Mouse (Mus musculus) megakaryocyte-erythroid progenitor cell, adult 5-6 weeks (primary cell): Measurements from ENCODE around the gene Mrpl9. TPM values are rescaled to one million over a fixed set of nuclear protein-coding genes. Genes with fewer than 3 reads are reported as not detected.

Experiments used
- ATAC-seq: replicated peaks from 2 replicates; pipeline ENCODE4 v1.8.0; 2016; ENCODE audit warnings: mild to moderate bottlenecking, inconsistent platforms; ENCODE audit not compliant: severe bottlenecking, poor library complexity, low FRiP score, low TSS enrichment
- total RNA-seq, 2 experiments: library from RNA; stranded (forward) in 1 of 2; stranded (reverse) in 1 of 2; fragments of 200-1000, 215-1000 nt in 1 of 2; fragments of >200 nt in 1 of 2; fragmentation: Nextera tagmentation in 1 of 2; gene quantifications; 2 replicates each; pipeline ENCODE4 v1.2.3; 2014 to 2017

Gene Mrpl9
- total RNA-seq, 2 experiments from 2014 or later, result 62.5 to 92.4 TPM

GRCm38 (mm10) chr3:94459834-94460233 lies 16.7 kb downstream of the Mrpl9 start:
- no peak for ATAC-seq

GRCm38 (mm10) chr3:94463926-94464578 lies 20.9 kb downstream of the Mrpl9 start:
- ATAC-seq, result no peak

DNA sequence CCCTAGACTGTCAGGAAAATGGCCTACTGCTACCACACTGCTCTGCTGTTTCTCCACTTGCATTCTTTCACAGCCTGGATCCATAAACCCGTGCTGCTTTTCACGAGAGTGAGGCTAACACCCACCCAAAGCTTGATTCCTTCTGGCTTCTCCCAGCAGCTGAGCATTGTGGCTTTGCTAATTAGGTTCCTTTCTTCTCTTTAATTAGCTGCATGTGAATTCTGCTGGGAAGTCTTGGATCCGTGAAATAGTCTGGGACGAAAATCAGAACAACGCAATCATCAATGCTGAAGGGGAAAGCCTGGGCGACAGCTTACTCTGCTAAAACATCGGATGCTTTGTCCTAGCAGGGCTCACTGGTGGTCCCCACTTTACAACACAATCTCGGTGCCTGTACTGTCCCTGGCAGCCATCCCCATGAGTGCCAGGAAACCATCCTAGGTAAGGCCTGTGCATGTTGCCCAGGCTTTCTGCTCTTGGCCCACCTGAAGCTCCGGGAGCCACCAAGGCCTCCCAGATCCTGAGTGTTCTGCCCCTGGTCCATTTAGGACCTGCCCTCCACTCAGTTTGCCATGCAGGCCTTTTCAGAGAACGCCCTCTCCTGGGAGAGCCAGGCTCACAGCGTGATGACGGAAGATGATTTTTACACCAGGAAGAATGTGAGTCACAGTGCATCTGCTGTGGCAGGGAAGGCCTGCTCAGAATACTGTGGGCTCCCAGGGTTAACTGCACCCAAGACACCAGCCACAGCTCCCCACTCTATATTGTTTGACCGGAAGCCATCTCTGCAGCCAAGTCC lies 22.7 kb downstream of the Mrpl9 start:
- no peak for ATAC-seq

GRCm38 (mm10) chr3:94468931-94469330 lies 25.8 kb downstream of the Mrpl9 start:
- no peak for ATAC-seq

DNA sequence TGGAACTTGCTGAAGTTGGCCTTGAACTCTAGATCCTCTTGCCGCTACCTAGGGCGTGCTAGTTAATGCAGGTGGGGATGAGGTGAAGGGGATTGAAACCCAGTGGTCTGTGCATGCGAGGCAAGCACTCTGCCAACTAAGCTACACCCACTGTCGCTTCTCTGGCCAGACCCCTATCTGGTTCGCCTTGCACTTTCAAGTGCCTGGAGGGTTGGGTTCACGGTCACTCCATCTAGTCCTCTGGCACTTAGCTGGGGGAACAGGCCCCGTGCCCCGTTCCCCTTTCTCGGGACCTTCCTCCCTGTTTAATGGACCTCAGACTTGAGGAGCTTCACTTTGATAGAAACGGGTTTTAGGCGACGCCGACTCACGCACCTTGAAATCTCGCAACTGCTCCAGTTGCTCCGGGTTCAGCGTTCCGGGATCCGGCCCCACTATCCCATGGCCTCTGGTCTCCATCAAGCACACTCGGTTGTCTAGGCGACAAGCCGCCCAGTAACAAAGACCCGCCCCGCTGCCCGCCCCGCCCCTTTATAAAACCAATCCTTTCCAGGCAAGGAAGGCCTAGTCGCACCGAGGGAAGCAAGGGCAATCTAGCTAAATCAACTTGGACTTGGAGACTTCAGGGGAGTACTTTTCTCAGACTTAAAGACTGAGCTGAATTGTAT lies 29.5 kb downstream of the Mrpl9 start:
- ATAC-seq, result no peak

GRCm38 (mm10) chr3:94473115-94473505 lies 30.0 kb downstream of the Mrpl9 start:
- no peak for ATAC-seq

DNA sequence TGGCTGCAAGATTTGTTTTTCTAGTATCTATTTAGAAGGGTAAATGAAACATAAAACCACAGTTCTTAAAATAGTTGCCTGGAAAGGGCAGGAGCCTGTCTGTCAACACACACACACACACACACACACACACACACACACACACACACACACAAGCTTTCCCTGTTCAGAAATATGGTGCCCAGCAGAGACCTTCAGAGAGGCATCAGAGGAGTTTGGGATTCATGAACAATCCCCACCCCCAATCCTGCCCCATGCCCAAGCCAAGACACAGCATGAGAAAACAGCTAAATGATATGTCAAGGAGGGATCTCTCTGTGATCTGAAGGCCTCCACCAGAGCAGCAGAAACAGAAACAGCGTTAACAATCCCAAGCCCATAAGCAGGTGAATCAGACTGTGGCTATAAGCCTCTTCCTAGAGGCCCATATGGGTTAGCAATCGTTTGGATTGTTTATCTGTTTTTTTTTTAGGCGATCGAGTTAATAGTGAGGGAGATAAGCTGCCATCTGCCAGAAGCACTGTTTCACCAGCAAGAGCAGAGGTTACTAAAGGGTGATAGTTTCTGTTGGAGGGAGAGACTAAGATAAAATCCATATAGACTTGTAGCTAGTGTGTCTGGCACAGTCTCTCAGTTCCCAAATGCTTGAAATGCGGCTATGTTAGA lies 30.6 kb downstream of the Mrpl9 start:
- ATAC-seq, result no peak

GRCm38 (mm10) chr3:94476301-94477035 lies 33.4 kb downstream of the Mrpl9 start:
- ATAC-seq, result no peak

DNA sequence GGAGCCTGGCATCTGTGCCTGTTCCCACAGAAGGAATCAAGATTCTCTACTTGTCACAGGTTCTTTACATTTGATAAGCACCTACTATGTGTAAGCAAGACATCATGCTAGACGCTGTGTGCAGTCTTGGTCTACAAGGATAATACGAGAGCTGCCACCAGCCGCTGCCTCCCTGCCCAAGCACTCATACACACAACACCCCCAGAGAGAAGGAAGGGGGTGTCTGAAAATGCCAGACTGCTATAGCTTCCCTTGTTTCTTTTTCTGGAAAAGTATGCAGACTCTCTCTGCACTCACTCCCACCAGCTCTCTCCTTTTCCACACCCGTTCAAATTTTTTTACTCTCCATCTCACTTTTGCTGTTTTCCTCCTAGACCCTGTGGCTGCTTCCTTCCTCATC lies 34.3 kb downstream of the Mrpl9 start:
- no peak for ATAC-seq

DNA sequence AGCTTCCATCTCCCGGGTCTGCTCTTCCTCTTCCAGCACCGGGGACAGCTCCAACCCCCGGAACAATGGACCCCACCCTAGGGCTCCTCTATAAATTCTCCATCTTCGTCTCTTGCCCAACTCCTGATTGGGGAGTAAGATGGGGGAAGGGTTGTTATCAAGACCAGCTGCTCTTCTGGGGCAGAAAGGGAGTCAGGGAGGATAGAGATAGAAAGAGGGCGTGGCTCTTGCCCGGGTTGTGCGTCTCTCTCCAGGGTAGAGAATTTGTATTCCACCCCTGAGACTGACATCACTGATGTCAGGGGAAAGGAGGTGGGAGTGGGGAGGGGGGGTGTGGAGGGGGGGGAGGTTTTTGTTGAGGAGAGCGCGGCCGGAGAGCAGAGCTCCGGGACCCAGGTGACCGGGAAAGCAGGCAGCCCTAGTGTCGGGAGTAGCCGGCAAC lies 34.9 kb downstream of the Mrpl9 start, which contains the start of gene Celf3:
Gene Celf3, plus strand, starts transcription at position 315 of the 442 bp plus-strand sequence.
- ATAC-seq, result peak; percentile 80

DNA sequence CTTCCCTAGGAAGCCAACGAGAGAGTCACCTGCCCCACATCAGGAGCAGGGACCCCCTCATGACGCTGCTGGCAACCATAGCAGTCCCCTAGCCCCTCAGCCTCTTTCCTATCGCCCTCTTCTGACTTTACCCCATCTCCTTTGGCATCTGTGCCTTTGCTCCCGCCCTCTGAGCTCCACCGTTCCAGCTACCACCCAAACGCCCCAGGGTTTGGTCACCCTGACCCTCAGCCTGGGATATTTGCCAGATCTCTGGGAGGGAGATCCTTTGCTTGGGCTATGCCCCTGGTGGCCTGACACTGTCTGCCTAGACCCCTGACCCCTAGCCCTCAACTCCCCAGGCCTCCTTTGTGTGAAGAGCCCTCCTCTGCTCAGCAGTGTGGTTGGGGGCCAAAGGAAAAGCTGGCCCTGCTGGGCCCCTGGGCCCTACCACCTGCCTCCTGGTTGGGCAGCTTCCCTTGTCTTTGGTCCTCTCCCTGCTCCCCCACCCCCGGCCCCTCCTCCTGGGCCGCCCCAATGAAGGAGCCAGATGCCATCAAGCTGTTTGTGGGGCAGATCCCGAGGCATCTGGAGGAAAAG lies 35.6 kb downstream of the Mrpl9 start:
- no peak for ATAC-seq

- ATAC-seq, result no peak
These were observed 36.4 kb downstream of the Mrpl9 start for GRCm38 (mm10) chr3:94479564-94479963.

GRCm38 (mm10) chr3:94480291-94480884 lies 37.3 kb downstream of the Mrpl9 start, which contains the start of gene Riiad1:
TSS of gene Riiad1 (minus strand) at chr3:94480341.
- ATAC-seq, result no peak

GRCm38 (mm10) chr3:94481429-94481828 lies 38.3 kb downstream of the Mrpl9 start:
- no peak for ATAC-seq

GRCm38 (mm10) chr3:94482764-94483385 lies 39.8 kb downstream of the Mrpl9 start:
- ATAC-seq, result no peak

- ATAC-seq, result no peak
These were observed 40.8 kb downstream of the Mrpl9 start for GRCm38 (mm10) chr3:94483790-94484439.

DNA sequence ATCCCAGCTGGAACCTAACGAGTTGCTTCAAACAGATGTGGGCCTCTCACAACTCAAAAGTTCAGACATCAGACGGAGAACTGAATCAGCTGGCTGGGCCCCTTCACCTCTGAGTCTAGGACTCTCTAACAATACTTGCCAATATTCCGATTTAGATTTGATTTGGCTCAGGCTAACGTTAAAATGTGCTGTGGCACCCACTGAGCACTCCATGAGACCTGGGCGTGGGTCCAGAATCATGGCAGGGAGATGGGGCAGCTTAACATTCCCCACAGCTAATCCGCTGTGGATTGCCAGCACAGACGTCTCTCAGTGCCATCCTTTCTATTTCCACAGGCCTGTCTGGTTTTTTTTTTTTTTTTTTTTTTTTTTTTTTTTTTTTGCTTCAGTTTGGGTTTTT lies 42.8 kb downstream of the Mrpl9 start:
- ATAC-seq, result no peak
